Mouse (Mus musculus): ENCODE measurements around the gene Scarb1. TPM values are rescaled to one million over a fixed set of nuclear protein-coding genes. Genes with fewer than 3 reads are reported as not detected.
"Not testable (repeated sequence)": the region's sequence is repeated elsewhere in the genome, so short reads cannot be mapped to it uniquely, and the experiment has no call there.

The Scarb1 gene
- 55.3 and 62.6 TPM in 2 replicates for polyA plus RNA-seq (2015; fragmentation: Nextera tagmentation; extraction: Ambion mirVana)

DNA sequence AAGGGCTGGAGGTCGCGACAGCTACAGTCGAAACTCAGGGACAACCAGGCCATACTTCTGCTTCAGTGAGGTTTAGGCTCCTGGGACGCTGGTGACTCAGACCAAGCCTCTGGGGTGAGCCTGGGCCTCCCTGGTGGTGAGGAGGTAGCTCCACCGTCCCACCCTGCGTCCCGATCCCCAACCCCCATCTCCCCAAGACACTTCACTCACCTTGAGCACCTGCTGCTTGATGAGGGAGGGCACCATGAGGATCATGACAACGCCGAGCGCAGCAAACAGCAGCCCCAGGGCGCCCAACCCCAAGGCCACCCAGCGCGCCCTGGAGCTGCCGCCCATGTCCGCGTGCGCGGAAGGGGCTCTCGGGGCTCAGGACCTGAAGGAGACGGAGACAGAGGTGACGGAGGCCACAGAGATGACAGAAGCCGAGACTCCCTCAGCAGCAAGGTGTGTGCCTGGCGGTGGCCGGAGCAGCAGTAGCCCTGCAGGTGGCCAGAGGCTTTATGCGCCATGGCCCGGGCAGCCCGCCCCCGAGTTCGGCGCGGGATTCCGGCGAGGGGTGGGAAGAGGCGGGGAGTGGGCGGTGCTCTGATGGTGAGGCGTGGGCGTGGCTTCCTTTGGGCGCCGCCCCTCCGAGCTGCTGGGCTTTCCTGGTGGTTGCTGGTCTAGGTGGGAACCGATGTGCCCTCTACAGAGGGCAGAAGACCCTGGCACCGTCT, at the start of gene Scarb1:
Gene Scarb1 (minus strand): TSS at position 548 of the 716 bp plus-strand sequence.
- ATAC-seq, result peak; percentile 85
- H3K4me2 ChIP-seq (ENCODE audit: low read length), result peak within 1 kb of the TSS; percentile 66
- H3K4me3 ChIP-seq (ENCODE audit: low read length), result peak within 1 kb of the TSS; percentile 64
- no peak within 1 kb of the TSS; the same call in 1 of the 2 replicates for H3K27ac ChIP-seq (ENCODE audit: low read depth, low read length)
- under 1% methylated on average over 35 of the region's 42 CpGs for WGBS
- H3K4me1 ChIP-seq (ENCODE audit: control insufficient read depth, insufficient read depth, low read depth, low read length), result peaks cover 18% of the 10 kb centered on the region
- no peaks in the 10 kb centered on the region for H3K36me3 ChIP-seq (ENCODE audit: control insufficient read depth, insufficient read depth, low read length)
- peak within 1 kb of the TSS; percentile 63 for H3K9ac ChIP-seq (ENCODE audit: low read depth, low read length)
- H3K27me3 ChIP-seq (replicated peaks; ENCODE audit: control insufficient read depth, insufficient read depth, low read length), result 0 out of 2 replicates have a peak, but pooled peaks cover 4% of the 10 kb centered on the region
- H3K9me3 ChIP-seq (ENCODE audit: control insufficient read depth, low read length), result no peaks in the 10 kb centered on the region

DNA sequence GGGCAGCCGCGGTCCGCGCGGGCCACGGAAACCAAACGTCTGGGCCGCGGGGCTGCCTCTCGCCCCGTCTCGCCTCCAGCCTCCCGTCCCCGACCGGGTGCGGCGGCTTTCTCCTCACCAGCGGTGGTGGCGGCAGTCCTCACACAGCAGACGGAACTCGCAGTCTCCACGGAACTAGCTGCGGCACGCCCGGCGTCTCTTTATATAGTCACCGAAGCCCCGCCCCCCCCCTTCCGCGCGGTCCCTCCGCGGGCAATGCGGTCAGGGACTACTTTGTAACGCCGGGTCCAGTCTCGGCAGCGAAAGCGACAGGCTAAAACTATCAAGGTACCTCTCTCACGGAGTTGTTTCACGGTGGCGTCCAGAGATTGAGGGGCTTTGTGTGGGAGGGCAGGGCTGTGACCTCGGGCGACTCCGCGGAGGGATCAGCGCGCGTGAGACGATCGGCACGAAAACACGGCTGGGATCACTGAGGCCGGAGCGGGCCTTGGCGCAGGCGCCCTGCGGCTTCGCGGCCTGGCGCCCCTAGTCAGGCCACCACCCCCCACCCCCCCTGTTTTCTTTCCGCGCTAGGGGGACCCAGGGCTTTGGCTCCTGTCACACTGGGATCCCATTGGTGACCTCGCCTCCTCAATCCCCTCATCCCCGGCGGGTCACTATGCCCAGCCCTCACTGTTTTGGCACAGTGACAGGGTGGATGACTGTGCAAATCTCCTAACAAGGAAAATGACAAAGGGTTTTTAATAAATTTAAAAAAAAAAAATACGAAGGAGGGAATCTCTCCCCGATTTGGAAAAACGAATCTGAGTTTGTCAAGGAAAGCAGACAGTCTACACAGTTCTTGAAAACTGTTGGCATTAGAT, 48.9 kb upstream of the Scarb1 start, which contains the start of gene Ubc:
Gene Ubc (minus strand): TSS at position 624 of the 863 bp plus-strand sequence.
- Histone ChIP-seq H3K9ac (ENCODE audit: low read depth, low read length) (peak within 1 kb of the TSS; percentile 83), H3K9me3 (ENCODE audit: control insufficient read depth, low read length) (no peaks in the 10 kb centered on the region), H3K36me3 (ENCODE audit: control insufficient read depth, insufficient read depth, low read length) (peaks cover 9% of the 10 kb centered on the region), H3K27me3 (replicated peaks; ENCODE audit: control insufficient read depth, insufficient read depth, low read length) (no peaks in the 10 kb centered on the region), H3K4me1 (ENCODE audit: control insufficient read depth, insufficient read depth, low read depth, low read length) (peaks cover 34% of the 10 kb centered on the region), H3K4me2 (ENCODE audit: low read length) (peak within 1 kb of the TSS; percentile 88), H3K27ac (ENCODE audit: low read depth, low read length) (peak within 1 kb of the TSS; percentile 98), H3K4me3 (ENCODE audit: low read length) (peak within 1 kb of the TSS; percentile 66)
- under 1% methylated on average over 69 of the region's 69 CpGs for WGBS
- ATAC-seq, result peak; percentile 55

DNA sequence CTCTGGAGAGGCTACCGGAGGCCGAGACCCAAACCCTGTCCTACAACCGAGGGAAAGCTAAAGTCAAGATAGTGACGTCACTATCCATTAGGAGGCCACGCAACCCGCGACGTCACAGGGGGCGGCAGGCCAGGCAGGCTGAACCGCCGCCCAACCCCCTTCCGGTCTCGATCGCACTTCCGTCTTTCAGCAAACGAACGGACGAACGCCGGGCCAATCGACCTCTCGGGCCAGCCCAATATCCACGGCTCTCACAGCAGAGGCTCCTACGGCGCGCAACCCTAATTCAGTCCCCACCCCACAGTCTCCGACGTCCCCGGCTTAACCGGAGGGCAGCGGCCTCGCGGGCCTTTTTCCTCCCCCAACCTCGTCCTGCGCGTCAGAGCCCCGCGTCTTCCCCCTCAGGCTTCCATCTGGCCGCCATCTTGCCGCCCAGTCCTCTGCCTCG, 48.3 kb upstream of the Scarb1 start, which contains the start of gene Gm10382:
Gene Gm10382 (plus strand): TSS at position 192 of the 448 bp plus-strand sequence.
- Histone ChIP-seq H3K4me1 (ENCODE audit: control insufficient read depth, insufficient read depth, low read depth, low read length) (peaks cover 32% of the 10 kb centered on the region), H3K9ac (ENCODE audit: low read depth, low read length) (peak within 1 kb of the TSS; percentile 83), H3K4me2 (ENCODE audit: low read length) (peak within 1 kb of the TSS; percentile 88), H3K36me3 (ENCODE audit: control insufficient read depth, insufficient read depth, low read length) (peaks cover 14% of the 10 kb centered on the region), H3K27ac (ENCODE audit: low read depth, low read length) (peak within 1 kb of the TSS; percentile 98), H3K4me3 (ENCODE audit: low read length) (peak within 1 kb of the TSS; percentile 66), H3K9me3 (ENCODE audit: control insufficient read depth, low read length) (no peaks in the 10 kb centered on the region), H3K27me3 (replicated peaks; ENCODE audit: control insufficient read depth, insufficient read depth, low read length) (no peaks in the 10 kb centered on the region)
- under 1% methylated on average over 34 of the region's 41 CpGs for WGBS
- peak; percentile 12; the same call in 1 of the 2 replicates for ATAC-seq

- WGBS, result 22% methylated on average over 13 of the region's 13 CpGs
- Histone ChIP-seq H3K4me3 (ENCODE audit: low read length) (peak overlapping the region; percentile 66), H3K4me1 (ENCODE audit: control insufficient read depth, insufficient read depth, low read depth, low read length) (peaks cover 27% of the 10 kb centered on the region), H3K27ac (ENCODE audit: low read depth, low read length) (peak overlapping the region; percentile 98; the same call in 1 of the 2 replicates), H3K9ac (ENCODE audit: low read depth, low read length) (peak overlapping the region; percentile 83), H3K9me3 (ENCODE audit: control insufficient read depth, low read length) (no peaks in the 10 kb centered on the region), H3K36me3 (ENCODE audit: control insufficient read depth, insufficient read depth, low read length) (peaks cover 14% of the 10 kb centered on the region), H3K27me3 (replicated peaks; ENCODE audit: control insufficient read depth, insufficient read depth, low read length) (no peaks in the 10 kb centered on the region), H3K4me2 (ENCODE audit: low read length) (peak overlapping the region; percentile 88)
- ATAC-seq, result no peak
These were observed 47.6 kb upstream of the Scarb1 start for GRCm38 (mm10) chr5:125388358-125389092.

DNA sequence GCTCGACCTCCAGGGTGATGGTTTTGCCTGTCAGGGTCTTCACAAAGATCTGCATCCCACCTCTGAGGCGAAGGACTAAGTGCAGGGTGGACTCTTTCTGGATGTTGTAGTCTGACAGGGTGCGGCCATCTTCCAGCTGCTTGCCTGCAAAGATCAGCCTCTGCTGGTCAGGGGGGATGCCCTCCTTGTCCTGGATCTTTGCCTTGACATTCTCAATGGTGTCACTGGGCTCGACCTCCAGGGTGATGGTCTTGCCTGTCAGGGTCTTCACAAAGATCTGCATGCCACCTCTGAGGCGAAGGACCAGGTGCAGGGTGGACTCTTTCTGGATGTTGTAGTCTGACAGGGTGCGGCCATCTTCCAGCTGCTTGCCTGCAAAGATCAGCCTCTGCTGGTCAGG, 46.4 kb upstream of the Scarb1 start:
- 75% methylated on average over 4 of the region's 6 CpGs for WGBS
- peaks cover 14% of the 10 kb centered on the region for H3K36me3 ChIP-seq (ENCODE audit: control insufficient read depth, insufficient read depth, low read length)
- not testable (repeated sequence) for H3K9ac ChIP-seq (ENCODE audit: low read depth, low read length); H3K9me3 ChIP-seq (ENCODE audit: control insufficient read depth, low read length); H3K27me3 ChIP-seq (replicated peaks; ENCODE audit: control insufficient read depth, insufficient read depth, low read length); ATAC-seq; H3K4me3 ChIP-seq (ENCODE audit: low read length); H3K4me2 ChIP-seq (ENCODE audit: low read length); H3K27ac ChIP-seq (ENCODE audit: low read depth, low read length)
- H3K4me1 ChIP-seq (ENCODE audit: control insufficient read depth, insufficient read depth, low read depth, low read length), result peaks cover 19% of the 10 kb centered on the region

GRCm38 (mm10) chr5:125385215-125385940, 44.5 kb upstream of the Scarb1 start:
- WGBS, result 73% methylated on average over 8 of the region's 8 CpGs
- H3K27ac ChIP-seq (ENCODE audit: low read depth, low read length), result no peak overlapping the region
- no peak for ATAC-seq

DNA sequence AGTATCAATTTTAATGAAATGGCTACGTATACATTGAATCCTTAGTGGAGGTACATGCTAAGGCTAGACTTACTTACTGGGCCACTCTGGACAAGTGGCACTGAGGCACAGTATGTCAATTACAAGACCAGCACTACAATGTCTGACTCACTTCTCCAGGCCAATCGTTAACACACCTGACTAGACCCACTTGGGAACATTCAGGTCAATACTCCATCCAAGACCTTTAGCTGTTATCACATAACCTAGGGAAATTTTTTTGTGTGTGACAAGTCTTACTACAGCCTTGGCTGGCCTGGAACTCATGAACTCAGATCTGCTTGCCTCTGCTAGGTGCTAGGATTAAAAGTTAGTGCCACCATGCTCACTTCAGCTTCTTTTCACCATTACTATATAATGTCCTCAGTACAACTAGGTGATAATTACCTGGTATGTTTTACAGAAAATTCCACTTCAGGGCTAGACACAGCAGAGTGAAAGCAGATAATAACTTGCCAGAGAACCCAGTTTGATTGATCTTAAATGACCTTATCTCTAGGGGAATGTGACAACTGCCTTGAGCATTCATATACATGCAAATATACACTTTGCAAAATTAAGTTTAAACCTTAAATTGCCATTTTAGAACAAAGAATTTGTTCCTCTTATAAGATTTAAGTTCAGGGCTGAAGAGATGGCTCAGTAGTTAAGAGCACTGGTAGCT, 43.8 kb upstream of the Scarb1 start:
- Histone ChIP-seq H3K9ac (ENCODE audit: low read depth, low read length) (no peak overlapping the region), H3K36me3 (ENCODE audit: control insufficient read depth, insufficient read depth, low read length) (peaks cover 14% of the 10 kb centered on the region), H3K4me3 (ENCODE audit: low read length) (no peak overlapping the region), H3K4me1 (ENCODE audit: control insufficient read depth, insufficient read depth, low read depth, low read length) (peaks cover 19% of the 10 kb centered on the region), H3K4me2 (ENCODE audit: low read length) (no peak overlapping the region), H3K9me3 (ENCODE audit: control insufficient read depth, low read length) (no peaks in the 10 kb centered on the region), H3K27me3 (replicated peaks; ENCODE audit: control insufficient read depth, insufficient read depth, low read length) (no peaks in the 10 kb centered on the region), H3K27ac (ENCODE audit: low read depth, low read length) (no peak overlapping the region)
- ATAC-seq, result no peak
- 83% methylated on average over 2 of the region's 2 CpGs for WGBS

More at GRCm38 (mm10) chr5:125385215-125385940, 44.5 kb upstream of the Scarb1 start:
- Histone ChIP-seq H3K4me2 (ENCODE audit: low read length) (peak overlapping the region; percentile 6), H3K4me3 (ENCODE audit: low read length) (no peak overlapping the region), H3K9ac (ENCODE audit: low read depth, low read length) (no peak overlapping the region), H3K9me3 (ENCODE audit: control insufficient read depth, low read length) (no peaks in the 10 kb centered on the region), H3K4me1 (ENCODE audit: control insufficient read depth, insufficient read depth, low read depth, low read length) (peaks cover 19% of the 10 kb centered on the region), H3K36me3 (ENCODE audit: control insufficient read depth, insufficient read depth, low read length) (peaks cover 14% of the 10 kb centered on the region), H3K27me3 (replicated peaks; ENCODE audit: control insufficient read depth, insufficient read depth, low read length) (no peaks in the 10 kb centered on the region)

Data from hindbrain, embryonic 16.5 days (tissue).